Mouse (Mus musculus) spleen, postnatal 10 days (tissue): ENCODE results near the gene Samt4.
"Not testable (repeated sequence)": the region's sequence is repeated elsewhere in the genome, so short reads cannot be mapped to it uniquely, and the experiment has no call there.

Experiments used
- DNase-seq, 2 experiments: peaks; one replicate each; pipeline ENCODE4 v3.0.0; 2021 to 2022; ENCODE audit warnings: low spot score in 2 of 2

Samt4 gene

DNA sequence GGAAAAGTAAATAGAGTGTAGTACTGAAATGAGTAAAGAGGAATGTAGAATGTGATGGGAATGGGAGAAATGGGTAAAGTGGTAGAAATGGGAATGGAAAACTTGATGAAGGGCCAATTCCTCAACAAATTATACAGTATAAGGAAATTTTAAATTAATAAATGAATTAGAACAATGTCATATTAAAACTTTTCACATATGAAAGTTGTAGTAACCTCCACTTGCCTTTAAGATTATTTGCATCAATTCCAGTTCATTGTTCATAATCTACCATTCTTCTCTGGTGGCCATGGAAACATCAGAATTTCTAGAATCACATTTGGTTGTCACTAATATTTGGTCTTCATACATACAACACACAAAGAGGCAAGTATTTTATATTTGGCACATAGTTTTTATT is at the start of gene Samt4:
Samt4 (plus strand) TSS at position 301 of the 400 bp plus-strand sequence.
- no peak for DNase-seq

DNA sequence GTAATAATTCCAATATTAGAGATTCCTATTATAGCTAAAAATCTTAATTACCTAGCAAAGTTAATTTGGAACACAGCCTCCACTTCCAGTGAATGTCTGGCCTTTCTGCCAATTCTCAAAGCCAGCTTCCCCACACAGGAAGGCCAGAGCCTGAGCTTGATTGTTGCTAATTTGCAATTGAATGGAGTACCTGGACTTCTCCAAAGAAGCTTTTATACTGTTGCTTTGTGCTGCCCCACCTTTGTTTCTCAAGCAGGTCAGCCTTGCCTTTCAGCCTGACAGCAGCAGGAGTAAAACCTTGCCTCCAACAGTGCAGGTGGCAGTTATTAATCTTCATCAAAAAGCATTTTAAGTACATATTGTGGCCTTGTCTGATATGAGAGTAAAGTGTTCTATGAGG is 38.1 kb upstream of the Samt4 start:
- DNase-seq: not testable (repeated sequence)

DNA sequence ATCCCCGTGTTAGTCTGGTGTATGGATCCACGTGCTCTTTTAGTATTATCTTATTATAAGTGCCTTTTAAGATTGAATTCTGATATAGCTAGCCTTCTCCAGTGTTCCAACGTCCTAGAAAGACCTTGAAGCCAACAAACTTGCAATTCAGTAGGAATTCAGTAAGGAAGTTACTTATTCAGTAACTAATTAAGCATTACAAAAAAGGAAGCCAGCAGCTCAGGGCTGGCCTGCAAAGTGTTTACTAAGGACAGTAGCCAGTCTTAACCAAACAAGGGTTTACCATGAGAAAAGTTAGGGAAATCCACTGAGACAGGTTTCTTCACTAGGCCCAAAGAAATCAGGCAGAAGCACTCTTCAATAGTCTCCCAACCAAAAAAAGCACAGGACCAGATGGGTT is 13.4 kb upstream of the Samt4 start:
- not testable (repeated sequence) for DNase-seq
